Mouse (Mus musculus) embryonic facial prominence, embryonic 13.5 days (tissue): ENCODE data around the gene Tspan4. TPM values are rescaled to one million over a fixed set of nuclear protein-coding genes. Genes with fewer than 3 reads are reported as not detected.
A peak's percentile ranks its signal among the peaks of the same experiment; 100 is the strongest.

Experiments used
- ATAC-seq: fragments of 200-750 bp; cut with Nextera tagmentation; 2 replicates; pipeline ENCODE4 v1.8.0; 2017; ENCODE audit warnings: low read depth; ENCODE audit not compliant: insufficient number of reproducible peaks, insufficient read depth, low FRiP score, low TSS enrichment
- H3K27ac ChIP-seq: fragments of 300-500 bp; sonication (generic); 2 replicates; pipeline ENCODE4 v1.5.1; 2015; ENCODE audit warnings: moderate library complexity, mild to moderate bottlenecking, inconsistent platforms
- H3K27me3 ChIP-seq: fragments of 300-500 bp; sonication (generic); 2 replicates; pipeline ENCODE4 v1.6.1; 2015; ENCODE audit warnings: mild to moderate bottlenecking, inconsistent platforms
- H3K36me3 ChIP-seq: fragments of 300-500 bp; sonication (generic); 2 replicates; pipeline ENCODE4 v1.6.1; 2015; ENCODE audit warnings: mild to moderate bottlenecking, inconsistent platforms
- H3K4me1 ChIP-seq: fragments of 300-500 bp; sonication (generic); 2 replicates; pipeline ENCODE4 v1.6.1; 2015; ENCODE audit warnings: inconsistent platforms
- H3K4me2 ChIP-seq: fragments of 300-500 bp; sonication (generic); 2 replicates; pipeline ENCODE4 v1.6.1; 2015; ENCODE audit warnings: moderate library complexity, mild to moderate bottlenecking, inconsistent platforms
- H3K4me3 ChIP-seq: fragments of 300-500 bp; sonication (generic); 2 replicates; pipeline ENCODE4 v1.5.1; 2015; ENCODE audit warnings: mild to moderate bottlenecking, inconsistent platforms
- H3K9ac ChIP-seq: fragments of 300-500 bp; sonication (generic); 2 replicates; pipeline ENCODE4 v1.6.1; 2015; ENCODE audit warnings: mild to moderate bottlenecking, inconsistent platforms
- H3K9me3 ChIP-seq: fragments of 300-500 bp; sonication (generic); 2 replicates; pipeline ENCODE4 v1.6.1; 2016; ENCODE audit warnings: inconsistent platforms
- WGBS: fragments of 180-500 bp; shearing (Covaris S2); methylation state at CpG from one replicate; pipeline ENCODE4 v1.1.7; 2015; ENCODE audit warnings: mixed read lengths; 5-methylcytosine and 5-hydroxymethylcytosine counted together
- polyA plus RNA-seq: library from polyadenylated mRNA; unstranded; fragments of >200 nt; fragmentation: Nextera tagmentation; extraction: Ambion mirVana; gene quantifications from 2 replicates; pipeline ENCODE4 v1.2.1, GENCODE M21; 2015

Gene Tspan4
- polyA plus RNA-seq, 1 experiment from 2014 or later, result 46.4 TPM

- Histone ChIP-seq H3K9ac (no peak overlapping the region), H3K4me1 (no peaks in the 10 kb centered on the region), H3K27me3 (no peaks in the 10 kb centered on the region), H3K9me3 (no peaks in the 10 kb centered on the region), H3K4me3 (no peak overlapping the region), H3K4me2 (no peak overlapping the region), H3K27ac (no peak overlapping the region), H3K36me3 (peaks cover 56% of the 10 kb centered on the region)
- no peak for ATAC-seq
- WGBS, result 93% methylated on average over 2 of the region's 2 CpGs
Measured at GRCm38 (mm10) chr7:141495379-141495778, 20.3 kb downstream of the Tspan4 start.

- H3K36me3 ChIP-seq, result peaks cover 58% of the 10 kb centered on the region
- WGBS, result 86% methylated on average over 4 of the region's 4 CpGs
Measured at GRCm38 (mm10) chr7:141495940-141496339, 20.9 kb downstream of the Tspan4 start.

GRCm38 (mm10) chr7:141497600-141497999 is 22.6 kb downstream of the Tspan4 start:
- Histone ChIP-seq H3K9me3 (no peaks in the 10 kb centered on the region), H3K4me2 (no peak overlapping the region), H3K27me3 (no peaks in the 10 kb centered on the region), H3K4me3 (no peak overlapping the region), H3K9ac (no peak overlapping the region), H3K36me3 (peaks cover 59% of the 10 kb centered on the region), H3K4me1 (no peaks in the 10 kb centered on the region), H3K27ac (no peak overlapping the region)
- ATAC-seq, result no peak
- WGBS, result 94% methylated on average over 3 of the region's 3 CpGs

More at GRCm38 (mm10) chr7:141495940-141496339, 20.9 kb downstream of the Tspan4 start:
- Histone ChIP-seq H3K27me3 (no peaks in the 10 kb centered on the region), H3K9me3 (no peaks in the 10 kb centered on the region), H3K4me2 (no peak overlapping the region), H3K4me1 (no peaks in the 10 kb centered on the region), H3K4me3 (no peak overlapping the region), H3K9ac (no peak overlapping the region), H3K27ac (no peak overlapping the region)
- no peak for ATAC-seq

- no peaks in the 10 kb centered on the region for H3K4me1 ChIP-seq
- 90% methylated on average over 7 of the region's 7 CpGs for WGBS
- H3K4me2 ChIP-seq, result no peak overlapping the region
- H3K9ac ChIP-seq, result no peak overlapping the region
- H3K4me3 ChIP-seq, result no peak overlapping the region
- no peaks in the 10 kb centered on the region for H3K27me3 ChIP-seq
- H3K36me3 ChIP-seq, result peaks cover 37% of the 10 kb centered on the region
- H3K9me3 ChIP-seq, result no peaks in the 10 kb centered on the region
- no peak overlapping the region for H3K27ac ChIP-seq
- no peak for ATAC-seq
Measured at GRCm38 (mm10) chr7:141501820-141502555, 26.9 kb downstream of the Tspan4 start.

GRCm38 (mm10) chr7:141502556-141502905 is 27.5 kb downstream of the Tspan4 start:
- Histone ChIP-seq H3K9ac (no peak overlapping the region), H3K9me3 (no peaks in the 10 kb centered on the region), H3K4me1 (no peaks in the 10 kb centered on the region), H3K27me3 (no peaks in the 10 kb centered on the region), H3K4me3 (no peak overlapping the region), H3K27ac (no peak overlapping the region), H3K36me3 (peaks cover 32% of the 10 kb centered on the region), H3K4me2 (no peak overlapping the region)
- WGBS, result 95% methylated on average over 5 of the region's 5 CpGs
- ATAC-seq, result no peak

GRCm38 (mm10) chr7:141506278-141506677 is 31.2 kb downstream of the Tspan4 start:
- Histone ChIP-seq H3K27me3 (no peaks in the 10 kb centered on the region), H3K36me3 (peaks cover 31% of the 10 kb centered on the region), H3K4me2 (no peak overlapping the region), H3K4me3 (no peak overlapping the region), H3K9ac (0 out of 2 replicates have a peak overlapping the region, but pooled peaks have one; percentile 4), H3K9me3 (no peaks in the 10 kb centered on the region), H3K27ac (no peak overlapping the region), H3K4me1 (no peaks in the 10 kb centered on the region)
- WGBS, result 86% methylated on average over 2 of the region's 2 CpGs
- ATAC-seq, result no peak

GRCm38 (mm10) chr7:141508160-141508559 is 33.1 kb downstream of the Tspan4 start:
- no peak overlapping the region for H3K4me2 ChIP-seq
- no peaks in the 10 kb centered on the region for H3K4me1 ChIP-seq
- H3K9me3 ChIP-seq, result no peaks in the 10 kb centered on the region
- H3K4me3 ChIP-seq, result no peak overlapping the region
- H3K9ac ChIP-seq, result peak overlapping the region; percentile 23; the same call in 1 of the 2 replicates
- no peak overlapping the region for H3K27ac ChIP-seq
- H3K36me3 ChIP-seq, result peaks cover 30% of the 10 kb centered on the region
- H3K27me3 ChIP-seq, result no peaks in the 10 kb centered on the region
- no peak for ATAC-seq

- ATAC-seq, result no peak
- Histone ChIP-seq H3K36me3 (peaks cover 41% of the 10 kb centered on the region), H3K27me3 (no peaks in the 10 kb centered on the region), H3K9me3 (no peaks in the 10 kb centered on the region), H3K27ac (no peak overlapping the region), H3K4me1 (no peaks in the 10 kb centered on the region), H3K9ac (no peak overlapping the region), H3K4me3 (no peak overlapping the region), H3K4me2 (no peak overlapping the region)
- 92% methylated on average over 5 of the region's 5 CpGs for WGBS
Measured at GRCm38 (mm10) chr7:141510196-141510595, 35.2 kb downstream of the Tspan4 start.

GRCm38 (mm10) chr7:141510681-141511191 is 35.7 kb downstream of the Tspan4 start:
- WGBS, result 74% methylated on average over 8 of the region's 8 CpGs
- H3K9me3 ChIP-seq, result no peaks in the 10 kb centered on the region
- H3K4me3 ChIP-seq, result no peak overlapping the region
- no peak overlapping the region for H3K27ac ChIP-seq
- no peaks in the 10 kb centered on the region for H3K4me1 ChIP-seq
- 0 out of 2 replicates have a peak overlapping the region, but pooled peaks have one; percentile 11 for H3K9ac ChIP-seq
- H3K4me2 ChIP-seq, result no peak overlapping the region
- peaks cover 45% of the 10 kb centered on the region for H3K36me3 ChIP-seq
- H3K27me3 ChIP-seq, result no peaks in the 10 kb centered on the region
- ATAC-seq, result no peak

- Histone ChIP-seq H3K36me3 (peaks cover 47% of the 10 kb centered on the region), H3K4me3 (no peak overlapping the region), H3K27ac (no peak overlapping the region), H3K9me3 (no peaks in the 10 kb centered on the region), H3K4me1 (0 out of 2 replicates have a peak, but pooled peaks cover 4% of the 10 kb centered on the region), H3K27me3 (no peaks in the 10 kb centered on the region), H3K9ac (no peak overlapping the region), H3K4me2 (no peak overlapping the region)
- WGBS, result 88% methylated on average over 4 of the region's 4 CpGs
- no peak for ATAC-seq
Measured at GRCm38 (mm10) chr7:141517638-141518037, 42.6 kb downstream of the Tspan4 start.

GRCm38 (mm10) chr7:141518296-141518695 is 43.3 kb downstream of the Tspan4 start:
- 76% methylated on average over 5 of the region's 5 CpGs for WGBS
- ATAC-seq, result no peak
- Histone ChIP-seq H3K9ac (no peak overlapping the region), H3K27ac (0 out of 2 replicates have a peak overlapping the region, but pooled peaks have one; percentile 33), H3K4me3 (no peak overlapping the region), H3K4me1 (0 out of 2 replicates have a peak, but pooled peaks cover 4% of the 10 kb centered on the region), H3K9me3 (no peaks in the 10 kb centered on the region), H3K36me3 (peaks cover 46% of the 10 kb centered on the region), H3K27me3 (no peaks in the 10 kb centered on the region), H3K4me2 (no peak overlapping the region)

GRCm38 (mm10) chr7:141518926-141519325 is 43.9 kb downstream of the Tspan4 start:
- H3K9ac ChIP-seq, result no peak overlapping the region
- peak overlapping the region; percentile 33; the same call in 1 of the 2 replicates for H3K27ac ChIP-seq
- no peaks in the 10 kb centered on the region for H3K27me3 ChIP-seq
- H3K36me3 ChIP-seq, result peaks cover 41% of the 10 kb centered on the region
- ATAC-seq, result no peak
- H3K4me1 ChIP-seq, result 0 out of 2 replicates have a peak, but pooled peaks cover 4% of the 10 kb centered on the region
- no peak overlapping the region for H3K4me3 ChIP-seq
- no peaks in the 10 kb centered on the region for H3K9me3 ChIP-seq
- WGBS, result 75% methylated on average over 3 of the region's 3 CpGs
- H3K4me2 ChIP-seq, result no peak overlapping the region
